Mouse (Mus musculus) kidney, adult 11 months (tissue): ENCODE measurements around the gene Gm21882.
"Not testable (repeated sequence)": the region's sequence is repeated elsewhere in the genome, so short reads cannot be mapped to it uniquely, and the experiment has no call there.

Experiments
- DNase-seq: peaks from one replicate; pipeline ENCODE4 v3.0.0; 2022

The Gm21882 gene

DNA sequence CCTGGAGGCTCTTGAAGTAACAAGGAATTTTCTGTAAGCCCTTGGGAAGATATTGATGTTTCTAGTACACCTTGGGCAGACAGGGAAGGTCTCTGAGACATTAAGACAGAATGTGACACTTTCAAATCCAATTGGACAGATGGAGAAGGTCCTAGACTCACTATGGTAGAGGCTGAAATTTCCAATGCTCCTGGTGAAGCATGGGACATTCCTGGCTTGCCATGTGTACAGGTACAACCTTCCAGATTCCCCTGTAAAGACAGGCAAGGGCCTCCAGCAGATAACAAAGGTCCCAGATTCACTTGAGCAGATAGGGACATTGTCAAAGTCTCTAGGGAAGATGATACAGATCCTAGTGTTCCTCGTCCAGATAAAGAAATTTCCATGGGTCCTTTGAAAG, at the start of gene Gm21882:
TSS of gene Gm21882 (minus strand) at position 101 of the 400 bp plus-strand sequence.
- DNase-seq, result not testable (repeated sequence)
